Mouse (Mus musculus): ENCODE measurements around the gene Zbtb34. TPM values are rescaled to one million over a fixed set of nuclear protein-coding genes. Genes with fewer than 3 reads are reported as not detected.

The Zbtb34 gene
- total RNA-seq, 2 experiments from 2014 or later, result 68.2 to 70.5 TPM

GRCm38 (mm10) chr2:33359184-33359583 lies 71.9 kb downstream of the Zbtb34 start:
- intact Hi-C loops (cut with DNase I), result no loop called here
- no peak for DNase-seq

GRCm38 (mm10) chr2:33357250-33357838 lies 73.8 kb downstream of the Zbtb34 start:
- no peak for DNase-seq
- intact Hi-C loops (cut with DNase I), result no loop called here

Small RNA genes within 50 kb of the gene (microRNA-seq; reads per million reads assigned to microRNA genes)
- not detected for gene Gm25998

Other genes starting within 250 kb of the Zbtb34 start
- gene Angptl2, start 215.3 kb downstream of the Zbtb34 start, total RNA-seq (2021), result 1 to 10 TPM; 4.7 to 7.2 TPM
- gene Ralgps1, start 59.8 kb downstream of the Zbtb34 start, total RNA-seq (2021), result 100 to 1,000 TPM; 117 to 123 TPM
- 10 to 100 TPM; 28.0 to 29.7 TPM for gene Zbtb43, start 37.2 kb upstream of the Zbtb34 start, total RNA-seq (2021)
- under 1 TPM; 0.24 to 0.26 TPM for gene Lmx1b, start 209.2 kb upstream of the Zbtb34 start, total RNA-seq (2021)

All from left cerebral cortex, postnatal 4 days (tissue).